Mouse (Mus musculus): ENCODE results near the gene Cox11. TPM values are rescaled to one million over a fixed set of nuclear protein-coding genes. Genes with fewer than 3 reads are reported as not detected.
A peak's percentile ranks its signal among the peaks of the same experiment; 100 is the strongest.

The Cox11 gene
- polyA plus RNA-seq, 1 experiment from 2014 or later: 27.2 TPM

DNA sequence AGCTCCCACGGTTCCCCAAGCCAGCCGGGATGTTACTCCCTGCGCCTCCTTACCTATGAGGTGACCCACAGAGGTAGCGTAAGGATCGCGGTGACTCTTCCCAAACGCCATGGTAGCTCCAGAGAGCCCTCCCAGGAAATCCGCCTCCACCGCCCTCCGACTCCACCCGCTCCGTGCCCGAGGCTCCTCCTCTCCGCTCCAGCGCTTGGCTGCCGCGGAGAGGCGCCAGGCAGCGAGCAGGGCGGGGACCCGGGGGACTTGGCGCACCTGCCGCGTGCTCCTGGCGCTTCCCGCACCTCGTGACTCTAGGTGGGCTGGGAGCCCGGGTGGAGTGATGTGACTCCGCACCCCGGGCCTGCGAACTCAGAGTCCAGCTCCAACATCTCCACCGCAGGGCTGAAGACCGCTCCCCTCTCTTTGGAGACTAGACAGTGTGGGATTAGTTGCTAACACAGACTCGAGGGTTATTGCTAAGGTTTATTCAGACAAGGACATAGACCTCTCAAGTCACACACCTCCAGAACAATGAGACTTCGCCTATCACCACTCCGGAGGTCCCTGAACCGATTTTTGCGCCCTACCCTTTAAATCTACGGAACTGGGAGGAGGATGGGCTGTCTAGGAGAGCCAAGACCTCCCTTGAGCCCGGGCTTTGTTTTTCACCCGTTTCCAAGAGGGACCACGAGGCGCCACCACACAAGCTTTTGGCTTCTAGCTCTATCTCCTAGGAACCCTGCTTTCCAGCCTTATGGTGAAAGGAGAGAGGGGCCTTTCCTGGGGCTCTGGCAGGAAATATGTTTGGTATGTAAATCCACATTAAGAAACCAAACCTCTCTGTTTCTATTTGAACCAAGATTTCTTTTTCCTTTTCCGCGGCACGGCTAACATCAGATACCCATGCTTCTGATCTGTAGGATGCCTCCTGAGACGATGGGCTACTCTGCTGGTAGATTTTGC is 49.8 kb downstream of the Cox11 start, which contains the start of gene Tom1l1:
TSS of gene Tom1l1 (minus strand) at position 907 of the 957 bp plus-strand sequence.
- peak; percentile 96 for ATAC-seq (ENCODE audit: low read depth)
- Histone ChIP-seq H3K27me3 (ENCODE audit: control insufficient read depth, insufficient read depth, low read depth, low read length) (no peaks in the 10 kb centered on the region), H3K4me3 (ENCODE audit: low read length) (peak within 1 kb of the TSS; percentile 69), H3K4me1 (replicated peaks; ENCODE audit: control insufficient read depth, insufficient read depth, low read length) (peaks cover 9% of the 10 kb centered on the region), H3K9ac (ENCODE audit: low read length) (peak within 1 kb of the TSS; percentile 72), H3K4me2 (ENCODE audit: low read depth, low read length) (peak within 1 kb of the TSS; percentile 91), H3K9me3 (ENCODE audit: control insufficient read depth, low read length) (no peaks in the 10 kb centered on the region), H3K27ac (ENCODE audit: low read length) (peak within 1 kb of the TSS; percentile 42; the same call in 1 of the 2 replicates), H3K36me3 (ENCODE audit: control insufficient read depth, insufficient read depth, low read length) (peaks cover 3% of the 10 kb centered on the region; the same call in 1 of the 2 replicates)
- WGBS: 5% methylated on average over 46 of the region's 47 CpGs

DNA sequence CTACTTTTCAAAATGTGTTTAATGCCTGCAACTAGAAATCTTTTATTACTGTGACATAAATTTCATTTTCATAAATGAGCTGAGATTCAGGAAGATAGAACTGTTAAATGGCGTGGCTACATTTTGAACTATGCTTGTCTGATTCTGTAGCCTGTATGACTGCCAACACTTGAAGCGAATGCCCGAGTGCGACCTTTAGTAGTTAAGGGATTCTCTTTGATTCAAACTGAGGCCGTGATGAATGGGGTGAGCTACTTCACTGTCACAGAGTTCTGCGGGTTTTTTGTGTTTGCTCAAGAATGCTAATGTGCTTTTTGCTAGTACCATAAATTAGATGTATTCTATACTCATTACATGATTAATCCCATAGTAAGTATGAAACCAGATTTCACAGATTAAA is 52.4 kb downstream of the Cox11 start:
- no peak overlapping the region for H3K27ac ChIP-seq (ENCODE audit: low read length)
- 24% methylated on average over 6 of the region's 6 CpGs for WGBS

DNA sequence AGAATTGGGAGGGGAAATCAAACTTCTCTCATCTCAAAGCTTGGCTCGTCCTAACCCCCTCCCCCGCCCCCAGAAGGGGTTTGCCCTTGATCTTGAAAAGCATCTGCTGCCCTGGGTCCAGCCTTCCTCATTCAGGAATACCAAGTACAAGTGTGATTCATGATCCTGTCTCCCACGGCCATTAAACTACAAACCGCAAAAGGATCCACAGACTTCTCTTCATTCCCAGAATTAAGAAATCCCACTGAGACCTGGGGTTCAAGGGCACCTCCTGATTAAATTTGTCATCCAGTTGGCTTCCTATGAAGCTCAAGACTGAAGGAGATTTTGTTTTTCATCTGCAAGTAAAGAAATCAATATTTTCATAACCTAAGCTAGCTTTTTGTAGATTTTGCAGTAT is 56.2 kb downstream of the Cox11 start:
- Histone ChIP-seq H3K27ac (ENCODE audit: low read length) (no peak overlapping the region), H3K36me3 (ENCODE audit: control insufficient read depth, insufficient read depth, low read length) (no peaks in the 10 kb centered on the region), H3K4me1 (replicated peaks; ENCODE audit: control insufficient read depth, insufficient read depth, low read length) (no peaks in the 10 kb centered on the region), H3K27me3 (ENCODE audit: control insufficient read depth, insufficient read depth, low read depth, low read length) (no peaks in the 10 kb centered on the region), H3K4me2 (ENCODE audit: low read depth, low read length) (no peak overlapping the region), H3K9ac (ENCODE audit: low read length) (no peak overlapping the region), H3K9me3 (ENCODE audit: control insufficient read depth, low read length) (no peaks in the 10 kb centered on the region), H3K4me3 (ENCODE audit: low read length) (no peak overlapping the region)
- ATAC-seq (ENCODE audit: low read depth): no peak
- 49% methylated on average over 4 of the region's 4 CpGs for WGBS

More for the DNA sequence above, 52.4 kb downstream of the Cox11 start:
- Histone ChIP-seq H3K27me3 (ENCODE audit: control insufficient read depth, insufficient read depth, low read depth, low read length) (no peaks in the 10 kb centered on the region), H3K36me3 (ENCODE audit: control insufficient read depth, insufficient read depth, low read length) (no peaks in the 10 kb centered on the region), H3K4me2 (ENCODE audit: low read depth, low read length) (no peak overlapping the region), H3K9me3 (ENCODE audit: control insufficient read depth, low read length) (no peaks in the 10 kb centered on the region), H3K4me1 (replicated peaks; ENCODE audit: control insufficient read depth, insufficient read depth, low read length) (peaks cover 9% of the 10 kb centered on the region), H3K9ac (ENCODE audit: low read length) (no peak overlapping the region), H3K4me3 (ENCODE audit: low read length) (no peak overlapping the region)
- no peak for ATAC-seq (ENCODE audit: low read depth)

Other genes starting within 250 kb of the Cox11 start
- 5.0 and 5.4 TPM in 2 replicates for gene Hlf, start 247.3 kb upstream of the Cox11 start, polyA plus RNA-seq (2015; fragmentation: Nextera tagmentation; extraction: Ambion mirVana)
- 20.5 and 22.4 TPM in 2 replicates for gene Stxbp4, start 89 bp upstream of the Cox11 start, polyA plus RNA-seq (2015; fragmentation: Nextera tagmentation; extraction: Ambion mirVana)
- 40.3 and 41.7 TPM in 2 replicates for gene Tom1l1, start 50.2 kb downstream of the Cox11 start, polyA plus RNA-seq (2015; fragmentation: Nextera tagmentation; extraction: Ambion mirVana)